Mouse (Mus musculus) embryonic facial prominence, embryonic 11.5 days (tissue): ENCODE results near the gene Defb47. TPM values are rescaled to one million over a fixed set of nuclear protein-coding genes. Genes with fewer than 3 reads are reported as not detected.

Experiments used
- ATAC-seq: fragments of 200-750 bp; cut with Nextera tagmentation; replicated peaks from 2 replicates; pipeline ENCODE4 v1.8.0; 2017; ENCODE audit warnings: low read depth; ENCODE audit not compliant: insufficient number of reproducible peaks, low FRiP score, low TSS enrichment
- DNase-seq: peaks from one replicate; pipeline ENCODE4 v3.0.0-alpha.2; 2015; ENCODE audit warnings: low spot score
- H3K27ac ChIP-seq: fragments of 300-500 bp; sonication (generic); replicated peaks from 2 replicates; pipeline ENCODE4 v1.5.1; 2014; ENCODE audit warnings: mild to moderate bottlenecking, low read depth, low read length, control low read depth
- H3K27me3 ChIP-seq: fragments of 300-500 bp; sonication (generic); 2 replicates; pipeline ENCODE4 v1.6.1; 2014; ENCODE audit warnings: mild to moderate bottlenecking, low read length, moderate library complexity, mixed read lengths; ENCODE audit not compliant: control insufficient read depth, insufficient read depth
- H3K36me3 ChIP-seq: fragments of 300-500 bp; sonication (generic); replicated peaks from 2 replicates; pipeline ENCODE4 v1.6.1; 2014; ENCODE audit warnings: low read depth, mild to moderate bottlenecking, low read length, moderate library complexity, mixed read lengths; ENCODE audit not compliant: control insufficient read depth, insufficient read depth
- H3K4me1 ChIP-seq: fragments of 300-500 bp; sonication (generic); 2 replicates; pipeline ENCODE4 v1.6.1; 2014; ENCODE audit warnings: low read length, mixed read lengths; ENCODE audit not compliant: control insufficient read depth, insufficient read depth
- H3K4me2 ChIP-seq: fragments of 300-500 bp; sonication (generic); 2 replicates; pipeline ENCODE4 v1.6.1; 2014; ENCODE audit warnings: low read depth, mild to moderate bottlenecking, control low read depth, low read length, moderate library complexity
- H3K4me3 ChIP-seq: fragments of 300-500 bp; sonication (generic); 2 replicates; pipeline ENCODE4 v1.5.1; 2014; ENCODE audit warnings: low read depth, low read length, control low read depth
- H3K9ac ChIP-seq: fragments of 300-500 bp; sonication (generic); replicated peaks from 2 replicates; pipeline ENCODE4 v1.6.1; 2014; ENCODE audit warnings: mild to moderate bottlenecking, control low read depth, low read length
- H3K9me3 ChIP-seq: fragments of 300-500 bp; sonication (generic); replicated peaks from 2 replicates; pipeline ENCODE4 v1.6.1; 2016; ENCODE audit warnings: mild to moderate bottlenecking, low read length, inconsistent platforms, mixed read lengths; ENCODE audit not compliant: control insufficient read depth
- WGBS: fragments of 180-500 bp; shearing (Covaris S2); extraction: QIAGEN DNeasy Blood & Tissue Kit; methylation state at CpG from one replicate; pipeline ENCODE4 v1.1.7; 2014; 5-methylcytosine and 5-hydroxymethylcytosine counted together
- polyA plus RNA-seq: library from polyadenylated mRNA; unstranded; fragments of >200 nt; fragmentation: Nextera tagmentation; extraction: Ambion mirVana; gene quantifications from 2 replicates; pipeline ENCODE4 v1.2.1, GENCODE M21; 2014

Defb47 gene
- polyA plus RNA-seq: not detected in 2 replicates

DNA sequence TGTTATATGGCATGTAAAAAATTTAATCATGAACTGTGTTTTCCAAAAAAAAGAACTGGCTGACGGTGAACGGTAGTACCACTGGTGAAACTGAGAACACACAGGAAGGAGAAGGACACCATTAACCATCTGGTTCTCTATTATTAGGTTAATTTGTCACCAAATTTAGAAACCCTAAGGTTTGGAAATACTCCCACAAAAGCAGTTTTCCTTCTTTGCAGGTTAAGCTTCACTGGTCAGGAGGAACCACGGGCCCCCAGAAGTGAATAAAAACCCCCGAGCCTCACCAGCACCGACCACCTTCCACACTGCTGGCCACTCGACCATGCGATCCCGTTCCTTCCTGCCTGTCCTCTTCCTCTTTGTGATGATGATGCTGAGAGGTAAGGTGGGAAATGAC, at the start of gene Defb47:
TSS of gene Defb47 (plus strand) at position 301 of the 400 bp plus-strand sequence.
- DNase-seq: no peak
- Histone ChIP-seq H3K4me1 (no peaks in the 10 kb centered on the region), H3K4me3 (no peak within 1 kb of the TSS), H3K9me3 (no peaks in the 10 kb centered on the region), H3K9ac (no peak within 1 kb of the TSS), H3K27ac (no peak within 1 kb of the TSS), H3K27me3 (no peaks in the 10 kb centered on the region), H3K36me3 (no peaks in the 10 kb centered on the region), H3K4me2 (no peak within 1 kb of the TSS)
- WGBS: 86% methylated on average over 8 of the region's 8 CpGs
- no peak for ATAC-seq

DNA sequence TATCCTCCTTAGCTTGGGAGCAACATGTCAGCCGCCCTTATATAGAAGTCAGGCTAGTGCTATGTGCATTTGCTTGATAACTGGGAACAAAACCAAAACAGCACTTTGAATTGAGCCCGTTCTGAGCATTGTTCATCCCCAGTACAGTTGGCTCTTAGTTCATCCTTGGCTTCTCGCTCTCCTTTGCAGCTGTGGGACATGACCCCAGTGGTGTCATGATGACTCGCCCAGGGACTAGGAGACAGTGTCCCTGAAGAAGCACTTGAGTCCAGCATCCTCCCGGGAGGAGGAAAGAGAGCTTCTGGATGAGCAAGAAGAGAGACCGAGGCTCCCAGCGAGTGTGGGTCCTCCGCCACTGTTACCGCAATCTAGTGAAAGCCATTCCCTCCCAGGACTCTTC, 41.8 kb upstream of the Defb47 start:
- no peak overlapping the region for H3K4me2 ChIP-seq
- ATAC-seq: no peak
- H3K9me3 ChIP-seq: no peaks in the 10 kb centered on the region
- no peak for DNase-seq
- H3K9ac ChIP-seq: no peak overlapping the region
- 87% methylated on average over 9 of the region's 9 CpGs for whole genome bisulfite sequencing
- H3K4me3 ChIP-seq: no peak overlapping the region
- H3K36me3 ChIP-seq: no peaks in the 10 kb centered on the region
- no peak overlapping the region for H3K27ac ChIP-seq
- H3K27me3 ChIP-seq: no peaks in the 10 kb centered on the region
- no peaks in the 10 kb centered on the region for H3K4me1 ChIP-seq

DNA sequence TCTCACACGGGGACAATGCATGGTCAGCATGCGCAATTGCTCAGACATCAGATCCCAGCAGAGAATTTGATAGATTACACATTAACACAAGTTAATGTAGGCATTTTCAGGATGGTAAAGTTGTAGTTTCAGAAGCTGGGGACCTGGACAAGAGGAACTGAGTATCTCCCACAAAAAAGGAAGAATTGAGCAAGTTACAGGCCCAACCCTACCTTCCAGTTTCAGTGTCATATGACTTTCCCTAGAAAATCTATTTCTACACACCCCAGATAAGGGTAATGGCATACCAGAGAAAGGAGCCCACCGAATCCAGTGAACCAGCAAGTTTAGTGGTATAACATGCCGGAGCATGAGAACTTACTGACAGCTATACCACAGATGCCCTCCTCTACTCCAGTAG, 34.2 kb upstream of the Defb47 start:
- H3K9ac ChIP-seq: no peak overlapping the region
- H3K36me3 ChIP-seq: no peaks in the 10 kb centered on the region
- 0 out of 2 replicates have a peak, but pooled peaks cover 2% of the 10 kb centered on the region for H3K4me1 ChIP-seq
- WGBS: 81% methylated on average over 4 of the region's 4 CpGs
- DNase-seq (no peak), ATAC-seq (no peak)
- no peak overlapping the region for H3K4me2 ChIP-seq
- H3K9me3 ChIP-seq: no peaks in the 10 kb centered on the region
- H3K27ac ChIP-seq: no peak overlapping the region
- H3K4me3 ChIP-seq: no peak overlapping the region
- no peaks in the 10 kb centered on the region for H3K27me3 ChIP-seq

DNA sequence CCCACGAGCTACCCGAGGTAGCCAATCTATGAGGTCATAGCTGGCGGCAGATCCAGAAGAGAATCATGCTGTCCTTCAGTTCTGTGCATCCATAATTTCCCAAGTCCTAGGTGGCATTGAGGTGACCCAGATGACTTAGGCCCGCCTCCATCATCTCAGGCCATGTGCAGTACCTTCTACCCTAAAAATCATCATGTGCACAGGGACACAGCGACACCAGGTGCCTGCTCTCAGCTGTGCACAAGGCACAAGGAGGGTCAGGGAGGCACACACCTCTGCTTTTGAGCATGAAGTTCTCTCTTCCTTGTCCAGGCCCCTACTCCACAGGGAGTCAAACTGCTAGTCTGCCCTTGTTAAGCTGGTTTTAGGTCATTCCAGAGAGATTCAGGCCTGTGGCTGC, 32.5 kb upstream of the Defb47 start:
- H3K4me1 ChIP-seq: 0 out of 2 replicates have a peak, but pooled peaks cover 2% of the 10 kb centered on the region
- H3K4me3 ChIP-seq: no peak overlapping the region
- H3K9me3 ChIP-seq: no peaks in the 10 kb centered on the region
- 89% methylated on average over 5 of the region's 5 CpGs for WGBS
- no peaks in the 10 kb centered on the region for H3K27me3 ChIP-seq
- no peak for DNase-seq
- no peaks in the 10 kb centered on the region for H3K36me3 ChIP-seq
- ATAC-seq: no peak
- H3K4me2 ChIP-seq: no peak overlapping the region
- H3K27ac ChIP-seq: no peak overlapping the region
- H3K9ac ChIP-seq: no peak overlapping the region

GRCm38 (mm10) chr14:62965811-62966520, 31.9 kb upstream of the Defb47 start:
- H3K27ac ChIP-seq: no peak overlapping the region
- ATAC-seq (no peak), DNase-seq (peak; percentile 34)
- peak overlapping the region; percentile 34 for H3K4me2 ChIP-seq
- H3K36me3 ChIP-seq: no peaks in the 10 kb centered on the region
- no peaks in the 10 kb centered on the region for H3K27me3 ChIP-seq
- H3K4me3 ChIP-seq: 0 out of 2 replicates have a peak overlapping the region, but pooled peaks have one; percentile 13
- H3K9ac ChIP-seq: 0 out of 2 replicates have a peak overlapping the region, but pooled peaks have one; percentile 8
- 32% methylated on average over 15 of the region's 15 CpGs for WGBS
- 0 out of 2 replicates have a peak, but pooled peaks cover 2% of the 10 kb centered on the region for H3K4me1 ChIP-seq
- H3K9me3 ChIP-seq: no peaks in the 10 kb centered on the region

- Histone ChIP-seq H3K36me3 (no peaks in the 10 kb centered on the region), H3K27me3 (no peaks in the 10 kb centered on the region), H3K4me1 (no peaks in the 10 kb centered on the region), H3K4me2 (no peak overlapping the region), H3K27ac (no peak overlapping the region), H3K9me3 (no peaks in the 10 kb centered on the region), H3K4me3 (no peak overlapping the region), H3K9ac (no peak overlapping the region)
- ATAC-seq: no peak
- 13% methylated on average over 5 of the region's 5 CpGs for WGBS
- peak; percentile 80 for DNase-seq
Measured at GRCm38 (mm10) chr14:62975046-62975445, 22.8 kb upstream of the Defb47 start.

- 90% methylated on average over 1 of the region's 1 CpGs for WGBS
- no peak for ATAC-seq
- Histone ChIP-seq H3K9ac (no peak overlapping the region), H3K27ac (no peak overlapping the region), H3K9me3 (no peaks in the 10 kb centered on the region), H3K27me3 (no peaks in the 10 kb centered on the region), H3K36me3 (no peaks in the 10 kb centered on the region), H3K4me3 (no peak overlapping the region), H3K4me2 (no peak overlapping the region), H3K4me1 (no peaks in the 10 kb centered on the region)
- DNase-seq: no peak
Measured at GRCm38 (mm10) chr14:62979815-62980214, 18.1 kb upstream of the Defb47 start.

DNA sequence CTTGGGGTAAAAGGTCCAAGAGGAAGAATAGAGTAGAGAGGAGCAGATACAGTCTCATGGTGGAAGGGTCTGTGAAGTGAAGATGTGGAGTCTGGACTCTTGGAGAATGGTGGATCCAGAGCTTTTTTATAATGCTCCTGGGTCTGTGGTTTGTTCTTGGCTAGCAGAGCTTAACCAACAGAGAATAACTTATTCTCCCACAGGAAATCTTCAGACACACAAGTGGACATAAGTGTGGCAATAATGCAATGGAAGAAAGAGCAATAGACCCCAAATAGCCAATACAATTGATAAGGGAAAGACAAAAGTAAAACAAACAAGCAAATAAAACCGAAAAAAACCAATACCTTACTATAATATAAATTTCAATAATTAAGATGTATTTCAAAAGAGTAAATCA, 13.5 kb upstream of the Defb47 start, which contains the start of gene Defb48:
TSS of gene Defb48 (minus strand) at position 101 of the 400 bp plus-strand sequence.
- H3K4me2 ChIP-seq: no peak within 1 kb of the TSS
- H3K9me3 ChIP-seq: no peaks in the 10 kb centered on the region
- H3K4me1 ChIP-seq: no peaks in the 10 kb centered on the region
- no peak for ATAC-seq
- H3K27ac ChIP-seq: no peak within 1 kb of the TSS
- no peaks in the 10 kb centered on the region for H3K36me3 ChIP-seq
- no peak within 1 kb of the TSS for H3K9ac ChIP-seq
- no peak within 1 kb of the TSS for H3K4me3 ChIP-seq
- H3K27me3 ChIP-seq: no peaks in the 10 kb centered on the region
- 79% methylated on average over 1 of the region's 1 CpGs for WGBS
- DNase-seq: no peak
